Mouse (Mus musculus) heart, adult 11 months (tissue): ENCODE measurements around the gene Mindy2.

Experiments used
- DNase-seq: peaks from one replicate; pipeline ENCODE4 v3.0.0; 2022

Gene Mindy2

GRCm38 (mm10) chr9:70657013-70657967 is at the start of gene Mindy2:
Mindy2 (minus strand) TSS chr9:70657174.
- peak; percentile 100 for DNase-seq

- DNase-seq = no peak
Observed at GRCm38 (mm10) chr9:70706444-70706843, 49.5 kb upstream of the Mindy2 start.

- no peak for DNase-seq
Observed at GRCm38 (mm10) chr9:70703597-70704203, 46.7 kb upstream of the Mindy2 start.

GRCm38 (mm10) chr9:70698090-70698489 is 41.1 kb upstream of the Mindy2 start:
- no peak for DNase-seq

- no peak for DNase-seq
Observed at GRCm38 (mm10) chr9:70695723-70696122, 38.7 kb upstream of the Mindy2 start.

GRCm38 (mm10) chr9:70691772-70692693 is 35.1 kb upstream of the Mindy2 start:
- DNase-seq = no peak

GRCm38 (mm10) chr9:70690579-70690978 is 33.6 kb upstream of the Mindy2 start:
- no peak for DNase-seq

- no peak for DNase-seq
Observed at GRCm38 (mm10) chr9:70689926-70690325, 33.0 kb upstream of the Mindy2 start.

GRCm38 (mm10) chr9:70688301-70688968 is 31.5 kb upstream of the Mindy2 start:
- DNase-seq = no peak

GRCm38 (mm10) chr9:70682202-70682601 is 25.2 kb upstream of the Mindy2 start:
- DNase-seq = no peak

- peak; percentile 96 for DNase-seq
Observed at GRCm38 (mm10) chr9:70679132-70680091, 22.4 kb upstream of the Mindy2 start.

- peak; percentile 100 for DNase-seq
Observed at GRCm38 (mm10) chr9:70678682-70679131, 21.7 kb upstream of the Mindy2 start, which contains the start of gene Adam10. Adam10 (plus strand) TSS chr9:70678997.

GRCm38 (mm10) chr9:70675961-70676360 is 19.0 kb upstream of the Mindy2 start:
- no peak for DNase-seq

- DNase-seq = no peak
Observed at GRCm38 (mm10) chr9:70675117-70675516, 18.1 kb upstream of the Mindy2 start.

- DNase-seq = no peak
Observed at GRCm38 (mm10) chr9:70673656-70674055, 16.7 kb upstream of the Mindy2 start.

GRCm38 (mm10) chr9:70671772-70672579 is 15.0 kb upstream of the Mindy2 start:
- peak; percentile 78 for DNase-seq

GRCm38 (mm10) chr9:70671278-70671677 is 14.3 kb upstream of the Mindy2 start:
- DNase-seq = peak; percentile 81

- DNase-seq = peak; percentile 33
Observed at GRCm38 (mm10) chr9:70670381-70670780, 13.4 kb upstream of the Mindy2 start.

GRCm38 (mm10) chr9:70669197-70669596 is 12.2 kb upstream of the Mindy2 start:
- DNase-seq = no peak

- DNase-seq = no peak
Observed at GRCm38 (mm10) chr9:70668048-70668447, 11.1 kb upstream of the Mindy2 start.
